In the genomic region with DNA sequence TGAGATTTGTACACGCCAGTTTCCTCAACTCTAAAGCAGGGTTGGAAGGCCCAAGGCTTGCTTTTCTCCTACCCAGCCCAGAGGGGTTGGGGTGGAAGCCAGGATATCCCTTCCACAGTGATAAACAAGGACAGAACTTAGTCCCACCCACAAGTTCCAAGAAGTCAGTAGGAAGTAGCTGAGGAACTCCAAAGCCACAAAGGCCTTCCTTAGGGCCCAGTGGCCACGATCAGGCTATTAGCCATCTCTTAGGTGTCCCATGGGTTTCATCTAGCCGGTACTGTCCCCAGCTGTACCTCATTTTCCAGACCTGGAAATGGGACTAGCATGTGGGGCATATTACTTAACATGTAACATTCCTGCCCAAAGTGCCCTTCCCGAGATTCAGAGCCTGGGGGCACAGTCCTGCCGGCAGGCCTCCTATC, we compare ENCODE assay signal across 9 mouse cellular contexts.
DNase-seq lines count a peak whose midpoint lies in the region; ATAC-seq and TF ChIP-seq lines count a peak whose summit lies in the region.
"Had no signal": no experiment of that assay in that cellular context is flagged by ENCODE, and none has a peak within 500 bp of the region (broad histone marks: within the 10 kb centered on the region; RNA-seq: fewer than 3 reads in every experiment).

No protein-coding gene starts in this region.

- no peak overlapping the region for H3K9ac ChIP-seq in liver, embryonic 12.5 days
- H3K9ac ChIP-seq: neural tube, embryonic 12.5 days had no signal

- 9% methylated on average over 5 of the region's 5 CpGs for WGBS in bone marrow, adult 2 months
- WGBS in liver, embryonic 12.5 days (ENCODE audit: insufficient replicate concordance) = 30% methylated on average over 5 of the region's 5 CpGs

- no peak for TF ChIP-seq CTCF in bone marrow, adult 2 months (IDR thresholded peaks at IDR 0.05; ENCODE audit: control insufficient read depth, insufficient read depth, low read length)

- intact Hi-C loops in heart, postnatal 14 days (cut with DNase I) = no loop called here

- H3K4me1 ChIP-seq in bone marrow, adult 2 months (ENCODE audit: control insufficient read depth, insufficient read depth, low read length) = peaks cover 25% of the 10 kb centered on the region
- H3K4me1 ChIP-seq in liver, embryonic 12.5 days = peaks cover 29% of the 10 kb centered on the region
- H3K4me1 ChIP-seq: neural tube, embryonic 12.5 days had no signal

- no peaks in the 10 kb centered on the region for H3K9me3 ChIP-seq in liver, embryonic 12.5 days (replicated peaks)
- H3K9me3 ChIP-seq: neural tube, embryonic 12.5 days had no signal

- peak; percentile 48 to 52 for DNase-seq in heart, postnatal 14 days
- DNase-seq in urinary bladder, postnatal 14 days (ENCODE audit: low spot score) = no peak
- DNase-seq in layer of hippocampus, postnatal 14 days (ENCODE audit: low spot score in 2 of 2) = no peak
- DNase-seq in frontal cortex, postnatal 36 days (ENCODE audit: low spot score in 2 of 2) = no peak
- DNase-seq in cerebellum, postnatal 36 days = no peak

- TF ChIP-seq POLR2A in bone marrow, adult 2 months (IDR thresholded peaks at IDR 0.05; ENCODE audit: borderline replicate concordance, control insufficient read depth, low read depth, low read length) = no peak

- no peak overlapping the region for H3K4me3 ChIP-seq in bone marrow, adult 2 months (replicated peaks; ENCODE audit: control insufficient read depth, low read depth, low read length)
- no peak overlapping the region for H3K4me3 ChIP-seq in liver, embryonic 12.5 days
- H3K4me3 ChIP-seq: neural tube, embryonic 12.5 days had no signal

- peak; percentile 0 for ATAC-seq in CD4-positive, CD25-positive, alpha-beta regulatory T cell, adult 4 months
- peak; percentile 30; the same call in 1 of the 2 replicates for ATAC-seq in liver, embryonic 12.5 days

- H3K27ac ChIP-seq in bone marrow, adult 2 months (ENCODE audit: control insufficient read depth, insufficient read depth, low read depth, low read length, poor library complexity) = peak overlapping the region; percentile 94
- peak overlapping the region; percentile 66 for H3K27ac ChIP-seq in liver, embryonic 12.5 days
- H3K27ac ChIP-seq: neural tube, embryonic 12.5 days had no signal

- 0 out of 2 replicates have a peak overlapping the region, but pooled peaks have one; percentile 2 for H3K4me2 ChIP-seq in liver, embryonic 12.5 days
- H3K4me2 ChIP-seq: neural tube, embryonic 12.5 days had no signal

- H3K36me3 ChIP-seq in liver, embryonic 12.5 days = no peaks in the 10 kb centered on the region
- H3K36me3 ChIP-seq: neural tube, embryonic 12.5 days had no signal

- no peaks in the 10 kb centered on the region for H3K27me3 ChIP-seq in liver, embryonic 12.5 days (replicated peaks)
- H3K27me3 ChIP-seq: neural tube, embryonic 12.5 days had no signal

Comparison
In these comparisons a context has a peak if more than half of its experiments do, and no peak if none do; other contexts are left out.
1. DNase-seq: peak in heart, postnatal 14 days (2 of 2); none in urinary bladder, postnatal 14 days (single experiment), layer of hippocampus, postnatal 14 days (0 of 2), frontal cortex, postnatal 36 days (0 of 2) and cerebellum, postnatal 36 days (0 of 2).